Mouse (Mus musculus): ENCODE results near the gene Snrpa. TPM values are rescaled to one million over a fixed set of nuclear protein-coding genes. Genes with fewer than 3 reads are reported as not detected.

The Snrpa gene
- polyA plus RNA-seq, 1 experiment from 2014 or later = 184 TPM

DNA sequence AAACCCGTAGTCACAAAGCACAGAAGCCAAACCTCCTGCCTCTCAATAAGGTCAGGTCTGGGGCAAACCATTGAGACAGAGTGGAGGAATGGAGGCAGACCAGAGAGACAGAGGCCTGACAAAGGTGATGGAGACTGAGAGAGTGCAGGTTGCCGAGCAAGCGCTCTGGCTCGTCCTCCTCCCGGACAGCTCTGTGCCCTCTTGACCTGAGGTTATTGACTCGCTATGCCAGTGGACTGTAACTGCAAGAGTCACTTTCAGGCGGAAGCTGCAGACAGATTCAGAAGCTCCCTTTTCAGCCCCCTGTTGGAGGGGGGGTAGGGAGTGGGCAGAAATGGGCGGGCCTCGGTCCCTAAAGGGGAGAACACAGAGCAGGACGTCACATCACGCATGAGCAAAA, 23.9 kb upstream of the Snrpa start:
- WGBS = 78% methylated on average over 11 of the region's 11 CpGs
- H3K4me1 ChIP-seq (ENCODE audit: control insufficient read depth, insufficient read depth, low read length) = peaks cover 16% of the 10 kb centered on the region
- H3K4me2 ChIP-seq (ENCODE audit: low read depth, low read length) = no peak overlapping the region
- H3K27me3 ChIP-seq (ENCODE audit: control insufficient read depth, insufficient read depth, low read length) = no peaks in the 10 kb centered on the region
- H3K9me3 ChIP-seq (replicated peaks; ENCODE audit: control insufficient read depth, low read length) = no peaks in the 10 kb centered on the region
- no peak for ATAC-seq (ENCODE audit: insufficient read depth, low FRiP score)
- no peak overlapping the region for H3K9ac ChIP-seq (ENCODE audit: low read length)
- no peak overlapping the region for H3K27ac ChIP-seq (ENCODE audit: low read length)
- H3K4me3 ChIP-seq (replicated peaks; ENCODE audit: low read length) = no peak overlapping the region
- peaks cover 8% of the 10 kb centered on the region for H3K36me3 ChIP-seq (ENCODE audit: control insufficient read depth, insufficient read depth, low read length)

DNA sequence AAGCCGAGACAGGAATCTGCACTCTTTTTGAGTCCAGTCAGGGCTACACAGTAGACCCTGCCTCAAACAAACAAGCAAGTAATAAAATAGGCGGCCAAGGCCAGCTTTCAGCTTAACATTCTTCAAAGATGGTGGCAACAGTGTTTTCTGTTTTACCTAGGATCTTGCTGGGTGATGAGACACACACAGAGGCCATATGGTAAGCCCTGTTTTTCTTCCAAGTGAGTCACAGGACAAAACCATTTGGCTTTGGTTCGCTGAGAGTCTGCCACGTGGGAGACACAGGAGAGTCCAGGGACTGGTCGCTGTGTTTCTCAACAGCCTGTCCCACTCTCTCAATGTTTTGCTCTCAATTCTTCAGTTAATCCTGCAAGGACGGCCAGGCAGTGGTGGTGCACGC, 22.5 kb upstream of the Snrpa start:
- WGBS = 85% methylated on average over 7 of the region's 7 CpGs
- no peak overlapping the region for H3K9ac ChIP-seq (ENCODE audit: low read length)
- no peaks in the 10 kb centered on the region for H3K9me3 ChIP-seq (replicated peaks; ENCODE audit: control insufficient read depth, low read length)
- no peak overlapping the region for H3K4me2 ChIP-seq (ENCODE audit: low read depth, low read length)
- no peak overlapping the region for H3K27ac ChIP-seq (ENCODE audit: low read length)
- H3K4me1 ChIP-seq (ENCODE audit: control insufficient read depth, insufficient read depth, low read length) = peaks cover 3% of the 10 kb centered on the region; the same call in 1 of the 2 replicates
- no peak for ATAC-seq (ENCODE audit: insufficient read depth, low FRiP score)
- no peak overlapping the region for H3K4me3 ChIP-seq (replicated peaks; ENCODE audit: low read length)
- H3K36me3 ChIP-seq (ENCODE audit: control insufficient read depth, insufficient read depth, low read length) = peaks cover 13% of the 10 kb centered on the region
- H3K27me3 ChIP-seq (ENCODE audit: control insufficient read depth, insufficient read depth, low read length) = no peaks in the 10 kb centered on the region

DNA sequence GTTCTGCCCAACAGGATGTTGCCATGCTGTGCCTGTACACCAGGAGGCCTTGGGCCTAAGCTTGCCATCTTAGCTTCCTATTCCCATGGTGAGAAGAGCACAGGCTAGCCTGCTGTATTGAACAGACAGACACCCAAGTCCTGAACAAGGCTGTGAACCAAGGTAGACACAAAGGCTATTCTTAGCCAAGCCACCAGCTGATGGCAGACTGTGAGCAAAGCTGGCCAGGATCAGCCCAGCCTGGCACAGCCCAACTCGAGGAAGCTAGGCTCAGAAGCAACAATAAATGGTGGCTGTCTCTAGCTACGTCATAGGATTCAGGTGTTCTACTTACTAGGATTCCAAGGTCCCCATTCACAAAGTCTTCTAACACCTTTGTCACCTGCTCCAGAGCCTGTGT, 16.6 kb upstream of the Snrpa start:
- Histone ChIP-seq H3K27ac (ENCODE audit: low read length) (no peak overlapping the region), H3K4me1 (ENCODE audit: control insufficient read depth, insufficient read depth, low read length) (no peaks in the 10 kb centered on the region), H3K4me3 (replicated peaks; ENCODE audit: low read length) (no peak overlapping the region), H3K9me3 (replicated peaks; ENCODE audit: control insufficient read depth, low read length) (no peaks in the 10 kb centered on the region), H3K4me2 (ENCODE audit: low read depth, low read length) (no peak overlapping the region), H3K9ac (ENCODE audit: low read length) (no peak overlapping the region), H3K36me3 (ENCODE audit: control insufficient read depth, insufficient read depth, low read length) (peaks cover 36% of the 10 kb centered on the region), H3K27me3 (ENCODE audit: control insufficient read depth, insufficient read depth, low read length) (no peaks in the 10 kb centered on the region)
- 86% methylated on average over 2 of the region's 2 CpGs for WGBS
- no peak for ATAC-seq (ENCODE audit: insufficient read depth, low FRiP score)

DNA sequence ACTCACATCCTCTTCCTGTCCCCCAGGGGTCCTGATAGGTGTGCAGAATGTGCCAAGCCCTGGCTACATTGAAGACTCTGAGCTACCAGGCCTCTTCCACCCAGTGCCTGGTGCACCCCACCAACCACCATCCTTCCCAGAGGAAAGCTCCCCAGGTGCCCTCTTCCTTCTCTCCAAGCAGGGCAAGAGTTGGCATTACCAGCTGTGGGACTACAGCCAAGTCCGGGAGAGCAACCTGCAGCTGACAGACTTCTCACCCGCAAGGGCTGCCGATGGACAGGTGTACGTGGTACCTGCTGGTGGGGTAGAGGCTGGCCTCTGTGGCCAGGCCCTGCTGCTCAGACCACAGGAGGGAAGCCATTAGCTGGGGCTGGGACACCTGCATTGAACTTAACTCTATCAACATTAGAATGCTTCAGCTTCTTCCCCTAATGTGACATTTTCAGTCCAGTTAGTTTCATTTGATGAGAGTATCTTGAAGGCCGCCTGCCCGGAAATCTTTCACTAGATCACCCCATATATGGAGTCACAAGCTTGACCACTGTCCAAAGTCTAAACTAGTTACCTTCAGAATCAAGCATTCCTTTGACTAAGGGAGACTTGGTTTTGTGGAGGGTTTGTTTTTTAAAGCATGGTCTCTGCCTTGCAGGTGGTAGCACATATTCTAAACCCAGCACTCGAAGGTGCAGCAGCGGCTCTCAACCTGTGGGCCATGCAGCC, 7.8 kb upstream of the Snrpa start:
- 91% methylated on average over 8 of the region's 8 CpGs for WGBS
- no peak overlapping the region for H3K27ac ChIP-seq (ENCODE audit: low read length)
- H3K9ac ChIP-seq (ENCODE audit: low read length) = no peak overlapping the region
- no peaks in the 10 kb centered on the region for H3K9me3 ChIP-seq (replicated peaks; ENCODE audit: control insufficient read depth, low read length)
- H3K27me3 ChIP-seq (ENCODE audit: control insufficient read depth, insufficient read depth, low read length) = no peaks in the 10 kb centered on the region
- peaks cover 11% of the 10 kb centered on the region for H3K36me3 ChIP-seq (ENCODE audit: control insufficient read depth, insufficient read depth, low read length)
- 0 out of 2 replicates have a peak, but pooled peaks have one; percentile 18 for ATAC-seq (ENCODE audit: insufficient read depth, low FRiP score)
- no peak overlapping the region for H3K4me2 ChIP-seq (ENCODE audit: low read depth, low read length)
- no peak overlapping the region for H3K4me3 ChIP-seq (replicated peaks; ENCODE audit: low read length)
- no peaks in the 10 kb centered on the region for H3K4me1 ChIP-seq (ENCODE audit: control insufficient read depth, insufficient read depth, low read length)

DNA sequence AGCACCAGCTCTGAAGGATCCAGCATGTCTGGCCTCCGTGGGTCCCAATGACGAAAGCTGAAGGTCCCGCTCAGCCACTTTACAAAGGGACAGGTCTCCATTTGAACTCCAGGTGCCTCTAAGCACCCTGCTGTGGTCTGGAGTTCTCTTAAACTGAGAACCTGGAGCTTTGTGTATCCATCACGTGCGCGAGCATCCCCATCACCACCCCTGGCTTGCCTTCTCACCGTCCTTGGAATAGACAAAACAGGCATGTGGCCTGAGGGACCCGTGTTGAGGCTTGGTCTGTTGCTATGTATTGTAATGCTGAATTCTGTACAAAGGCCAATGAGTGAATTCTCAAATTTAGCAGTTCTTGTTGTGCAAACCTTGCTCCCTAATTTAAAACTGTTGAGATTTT, 2.7 kb upstream of the Snrpa start:
- Histone ChIP-seq H3K27me3 (ENCODE audit: control insufficient read depth, insufficient read depth, low read length) (no peaks in the 10 kb centered on the region), H3K4me1 (ENCODE audit: control insufficient read depth, insufficient read depth, low read length) (peaks cover 8% of the 10 kb centered on the region), H3K27ac (ENCODE audit: low read length) (no peak overlapping the region), H3K4me2 (ENCODE audit: low read depth, low read length) (no peak overlapping the region), H3K4me3 (replicated peaks; ENCODE audit: low read length) (no peak overlapping the region), H3K9me3 (replicated peaks; ENCODE audit: control insufficient read depth, low read length) (no peaks in the 10 kb centered on the region), H3K9ac (ENCODE audit: low read length) (no peak overlapping the region), H3K36me3 (ENCODE audit: control insufficient read depth, insufficient read depth, low read length) (no peaks in the 10 kb centered on the region; the same call in 1 of the 2 replicates)
- no peak for ATAC-seq (ENCODE audit: insufficient read depth, low FRiP score)
- 94% methylated on average over 8 of the region's 8 CpGs for WGBS

DNA sequence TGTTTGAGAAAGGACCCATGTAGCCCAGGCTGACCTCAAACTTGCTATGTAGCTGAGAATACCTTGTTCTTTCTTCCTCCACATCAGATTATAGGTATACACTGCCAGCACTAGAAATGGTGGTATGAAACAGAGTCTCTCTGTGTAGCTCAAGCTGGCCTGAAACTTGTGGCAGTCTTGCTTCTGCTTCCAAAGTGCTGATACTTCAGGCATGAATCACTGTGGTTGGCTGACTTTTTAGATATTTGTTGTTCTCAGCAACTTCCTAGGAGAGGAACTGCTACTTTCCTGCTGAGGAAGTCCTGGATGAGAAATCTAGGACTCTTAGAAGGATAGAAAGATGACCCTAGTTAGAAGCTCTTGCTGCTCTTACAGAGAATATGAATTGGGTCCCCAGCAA, 2.3 kb upstream of the Snrpa start:
- Histone ChIP-seq H3K4me1 (ENCODE audit: control insufficient read depth, insufficient read depth, low read length) (peaks cover 8% of the 10 kb centered on the region), H3K9me3 (replicated peaks; ENCODE audit: control insufficient read depth, low read length) (no peaks in the 10 kb centered on the region), H3K4me3 (replicated peaks; ENCODE audit: low read length) (no peak overlapping the region), H3K27me3 (ENCODE audit: control insufficient read depth, insufficient read depth, low read length) (no peaks in the 10 kb centered on the region), H3K4me2 (ENCODE audit: low read depth, low read length) (no peak overlapping the region), H3K27ac (ENCODE audit: low read length) (no peak overlapping the region), H3K9ac (ENCODE audit: low read length) (no peak overlapping the region), H3K36me3 (ENCODE audit: control insufficient read depth, insufficient read depth, low read length) (no peaks in the 10 kb centered on the region; the same call in 1 of the 2 replicates)
- ATAC-seq (ENCODE audit: insufficient read depth, low FRiP score) = no peak

DNA sequence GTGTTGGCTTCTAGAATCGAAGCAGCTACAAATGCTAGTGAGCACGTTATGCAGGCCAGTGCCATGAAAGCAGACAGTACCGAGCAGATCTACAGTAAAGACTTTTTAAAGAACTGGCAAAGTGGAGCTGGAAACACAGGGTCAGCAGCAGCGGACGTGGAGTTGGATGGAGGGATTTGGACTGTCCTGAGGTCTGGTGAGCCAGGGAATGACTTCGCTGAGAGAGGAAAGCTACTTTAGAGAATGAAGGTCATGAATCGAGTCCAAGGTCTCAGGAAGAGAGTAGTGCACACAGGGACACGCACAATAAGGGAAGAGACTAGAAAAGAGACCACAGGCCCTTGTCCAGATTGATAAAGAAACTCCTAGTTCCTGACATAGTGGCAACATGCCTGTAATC, 1.6 kb upstream of the Snrpa start:
- H3K27me3 ChIP-seq (ENCODE audit: control insufficient read depth, insufficient read depth, low read length) = no peaks in the 10 kb centered on the region
- no peak overlapping the region for H3K27ac ChIP-seq (ENCODE audit: low read length)
- peaks cover 8% of the 10 kb centered on the region for H3K4me1 ChIP-seq (ENCODE audit: control insufficient read depth, insufficient read depth, low read length)
- ATAC-seq (ENCODE audit: insufficient read depth, low FRiP score) = no peak
- H3K4me3 ChIP-seq (replicated peaks; ENCODE audit: low read length) = no peak overlapping the region
- H3K9ac ChIP-seq (ENCODE audit: low read length) = no peak overlapping the region
- H3K4me2 ChIP-seq (ENCODE audit: low read depth, low read length) = no peak overlapping the region
- H3K9me3 ChIP-seq (replicated peaks; ENCODE audit: control insufficient read depth, low read length) = no peaks in the 10 kb centered on the region
- WGBS = 91% methylated on average over 8 of the region's 8 CpGs
- peaks cover 7% of the 10 kb centered on the region; the same call in 1 of the 2 replicates for H3K36me3 ChIP-seq (ENCODE audit: control insufficient read depth, insufficient read depth, low read length)

DNA sequence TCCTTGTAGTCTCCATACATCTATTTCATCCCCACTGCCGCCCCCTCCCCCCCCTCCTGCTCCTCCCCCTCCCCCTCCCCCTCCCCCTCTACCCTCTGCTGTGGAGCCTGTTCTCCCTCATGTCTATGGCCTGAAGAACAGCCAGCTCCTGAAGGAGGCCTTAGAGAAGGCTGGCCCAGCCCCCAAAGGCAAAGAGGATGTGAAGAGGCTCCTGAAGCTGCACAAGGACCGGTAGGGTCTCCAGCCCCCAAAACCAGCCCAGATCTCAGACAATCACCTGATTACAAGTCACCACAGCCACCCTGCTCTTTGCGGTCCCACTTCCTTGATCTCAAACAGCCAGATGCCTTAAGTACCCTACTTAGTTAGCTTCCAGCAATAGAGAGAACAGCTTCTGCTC, 1.1 kb upstream of the Snrpa start:
- no peak overlapping the region for H3K9ac ChIP-seq (ENCODE audit: low read length)
- H3K9me3 ChIP-seq (replicated peaks; ENCODE audit: control insufficient read depth, low read length) = no peaks in the 10 kb centered on the region
- H3K4me3 ChIP-seq (replicated peaks; ENCODE audit: low read length) = no peak overlapping the region
- no peaks in the 10 kb centered on the region for H3K27me3 ChIP-seq (ENCODE audit: control insufficient read depth, insufficient read depth, low read length)
- WGBS = 85% methylated on average over 3 of the region's 3 CpGs
- H3K4me2 ChIP-seq (ENCODE audit: low read depth, low read length) = no peak overlapping the region
- H3K4me1 ChIP-seq (ENCODE audit: control insufficient read depth, insufficient read depth, low read length) = peaks cover 8% of the 10 kb centered on the region
- ATAC-seq (ENCODE audit: insufficient read depth, low FRiP score) = no peak
- H3K36me3 ChIP-seq (ENCODE audit: control insufficient read depth, insufficient read depth, low read length) = peaks cover 8% of the 10 kb centered on the region; the same call in 1 of the 2 replicates
- no peak overlapping the region for H3K27ac ChIP-seq (ENCODE audit: low read length)

DNA sequence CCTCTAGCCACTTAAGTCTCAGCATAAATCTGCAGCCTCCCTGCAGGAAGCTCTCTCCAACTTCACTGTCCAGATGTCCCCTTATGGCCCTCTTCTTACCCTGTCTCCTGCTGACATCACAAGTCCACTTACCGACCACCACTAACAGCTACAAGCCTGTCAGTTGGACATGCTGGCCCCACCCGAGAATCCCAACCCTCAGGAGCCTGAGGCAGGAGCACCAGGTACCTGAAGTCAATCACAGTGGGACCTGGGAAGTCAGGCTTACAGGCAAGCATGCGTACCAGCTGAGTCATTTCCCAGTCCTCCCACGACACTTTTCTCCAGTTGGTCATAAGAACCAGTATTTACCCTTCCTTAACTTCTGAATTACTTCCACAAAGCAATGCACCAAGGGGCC, 2.3 kb downstream of the Snrpa start:
- Histone ChIP-seq H3K9me3 (replicated peaks; ENCODE audit: control insufficient read depth, low read length) (no peaks in the 10 kb centered on the region), H3K9ac (ENCODE audit: low read length) (peak overlapping the region; percentile 27; the same call in 1 of the 2 replicates), H3K36me3 (ENCODE audit: control insufficient read depth, insufficient read depth, low read length) (peaks cover 40% of the 10 kb centered on the region), H3K4me1 (ENCODE audit: control insufficient read depth, insufficient read depth, low read length) (peaks cover 8% of the 10 kb centered on the region), H3K4me2 (ENCODE audit: low read depth, low read length) (no peak overlapping the region), H3K27ac (ENCODE audit: low read length) (no peak overlapping the region), H3K4me3 (replicated peaks; ENCODE audit: low read length) (no peak overlapping the region), H3K27me3 (ENCODE audit: control insufficient read depth, insufficient read depth, low read length) (no peaks in the 10 kb centered on the region)
- no peak for ATAC-seq (ENCODE audit: insufficient read depth, low FRiP score)
- 70% methylated on average over 4 of the region's 4 CpGs for WGBS

Measured in stomach, embryonic 16.5 days (tissue).